Mouse (Mus musculus) bone marrow macrophage, adult 2 months (primary cell): ENCODE results near the gene Gng2.

Experiments used
- CTCF ChIP-seq: IDR thresholded peaks from 2 replicates; pipeline ENCODE4 v1.5.1; 2012; ENCODE audit warnings: low read depth, mild to moderate bottlenecking, low read length, moderate library complexity
- POLR2A ChIP-seq: IDR thresholded peaks from 2 replicates; pipeline ENCODE4 v1.6.1; 2012; ENCODE audit warnings: mild to moderate bottlenecking, low read depth, low read length, borderline replicate concordance

DNA sequence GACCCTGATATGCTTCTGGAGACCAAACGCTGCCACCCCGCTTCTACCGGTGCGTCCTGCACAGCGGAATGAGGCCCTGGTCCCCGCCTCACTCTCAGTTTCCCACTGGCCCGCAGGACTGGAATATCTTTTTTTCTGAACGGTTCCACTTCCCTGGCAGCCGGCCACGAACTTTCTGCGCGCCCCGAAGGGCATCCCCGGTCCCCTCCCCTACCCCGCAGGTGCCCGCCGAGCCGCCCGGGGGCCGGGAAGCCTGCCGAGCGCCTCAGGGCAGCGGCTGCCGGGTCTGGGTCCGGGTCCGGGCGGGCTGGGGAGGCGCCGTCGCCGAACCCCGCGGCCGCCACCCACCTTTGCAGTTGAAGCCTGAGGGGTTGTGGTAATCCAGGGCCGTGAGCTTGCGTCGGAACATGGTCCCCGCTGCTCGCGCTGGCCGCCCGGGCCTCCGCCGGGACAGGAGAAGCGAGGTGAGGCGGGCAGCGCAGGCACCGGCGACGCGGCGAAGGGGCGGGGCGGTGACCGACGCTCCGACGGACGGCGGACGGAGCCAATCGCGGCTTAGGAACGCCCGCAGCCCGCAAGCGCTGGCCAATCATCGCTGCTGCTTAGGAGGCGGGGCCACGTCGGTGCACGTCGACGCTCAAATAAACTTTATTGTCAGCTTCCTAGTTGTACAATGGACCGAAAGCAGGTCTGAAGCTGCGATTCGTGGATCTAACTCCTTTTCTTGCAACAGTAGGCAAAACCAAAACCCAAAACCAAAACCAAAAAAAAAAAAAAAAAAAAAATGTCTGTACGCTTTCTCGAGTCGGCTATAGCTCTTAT, 153.9 kb downstream of the Gng2 start, which contains the start of gene Rtraf:
- TF ChIP-seq CTCF (no peak), POLR2A (no peak)
